In the genomic region with DNA sequence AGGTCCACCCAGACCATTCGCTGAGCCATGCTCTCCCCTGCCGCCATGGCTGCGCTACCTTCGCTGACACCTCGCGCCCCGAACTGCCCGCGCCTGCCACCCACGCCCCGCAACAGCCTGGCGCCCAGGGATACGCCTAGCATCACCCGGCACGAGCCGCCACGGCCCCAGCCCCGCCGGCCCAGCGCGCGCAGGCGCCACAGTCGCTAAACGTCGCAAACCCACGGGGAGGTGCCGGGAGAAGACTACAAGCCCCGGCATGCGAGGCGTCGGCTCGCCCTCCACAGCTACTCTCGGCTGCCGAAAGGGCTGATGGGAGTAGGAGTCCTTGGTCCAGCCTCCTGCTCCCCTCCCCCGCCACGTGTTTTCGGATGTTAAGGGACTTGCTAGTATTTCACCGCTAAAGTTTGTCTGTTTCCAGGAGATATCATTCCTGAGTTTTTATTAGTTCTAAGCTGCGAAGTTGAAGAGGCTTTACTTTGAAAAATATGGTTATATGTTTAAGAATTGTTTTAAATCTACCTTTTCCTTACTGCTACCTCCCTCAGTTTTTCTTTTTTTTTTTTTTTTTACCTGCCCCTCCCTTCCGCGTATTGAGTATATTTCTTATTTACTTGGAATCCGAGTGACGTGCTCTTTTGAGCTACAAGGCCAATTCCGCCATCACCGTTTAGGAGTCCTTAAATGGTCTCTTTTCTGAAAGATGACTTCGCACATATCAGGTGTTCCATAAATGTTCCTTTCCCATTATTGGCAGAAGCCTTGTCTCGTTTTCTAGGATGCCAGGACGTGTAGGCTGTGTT, we compare ENCODE assay signal across 8 mouse cellular contexts. TPM values are rescaled to one million over a fixed set of nuclear protein-coding genes. Genes with fewer than 3 reads are reported as not detected.
DNase-seq lines count a peak whose midpoint lies in the region; ATAC-seq and TF ChIP-seq lines count a peak whose summit lies in the region.

TSS of gene Rexo2 (minus strand) at position 213 of the 803 bp plus-strand sequence.

- TF ChIP-seq EP300 in heart, postnatal 0 days (IDR thresholded peaks at IDR 0.05; ENCODE audit: low read depth) = no peak

- DNase-seq in c-Kit-positive CD71-positive TER-119-positive erythroid progenitor cells, embryonic 14.5 days (ENCODE audit: low spot score) = peak; percentile 95
- peak; percentile 95 for DNase-seq in heart, postnatal 0 days (ENCODE audit: low spot score)
- DNase-seq in kidney, postnatal 4 days = peak; percentile 94 to 97

- H3K9me3 ChIP-seq in E14TG2a.4 (ENCODE audit: low read length) = no peaks in the 10 kb centered on the region
- no peaks in the 10 kb centered on the region for H3K9me3 ChIP-seq in forebrain, embryonic 12.5 days
- no peaks in the 10 kb centered on the region for H3K9me3 ChIP-seq in heart, postnatal 0 days (replicated peaks; ENCODE audit: control insufficient read depth, low read length)
- H3K9me3 ChIP-seq in liver, embryonic 16.5 days (replicated peaks; ENCODE audit: control insufficient read depth, low read length) = no peaks in the 10 kb centered on the region
- no peaks in the 10 kb centered on the region for H3K9me3 ChIP-seq in neural tube, embryonic 13.5 days

- H3K4me3 ChIP-seq in E14TG2a.4 (replicated peaks; ENCODE audit: low read length) = peak within 1 kb of the TSS; percentile 95
- peak within 1 kb of the TSS; percentile 81 for H3K4me3 ChIP-seq in forebrain, embryonic 12.5 days (replicated peaks)
- H3K4me3 ChIP-seq in heart, postnatal 0 days (ENCODE audit: low read depth, low read length) = peak within 1 kb of the TSS; percentile 71
- H3K4me3 ChIP-seq in liver, embryonic 16.5 days (ENCODE audit: low read depth, low read length) = peak within 1 kb of the TSS; percentile 85
- peak within 1 kb of the TSS; percentile 85 for H3K4me3 ChIP-seq in neural tube, embryonic 13.5 days
- peak within 1 kb of the TSS; percentile 96 for H3K4me3 ChIP-seq in testis, adult 2 months (ENCODE audit: control insufficient read depth, low read depth, low read length)

- TF ChIP-seq POLR2A in testis, adult 2 months (IDR thresholded peaks at IDR 0.05; ENCODE audit: control insufficient read depth, low read depth, low read length) = peak; percentile 41; the same call in 1 of the 2 replicates

- H3K36me3 ChIP-seq in E14TG2a.4 (ENCODE audit: insufficient read depth, low read length) = peaks cover 30% of the 10 kb centered on the region
- peaks cover 13% of the 10 kb centered on the region; the same call in 1 of the 2 replicates for H3K36me3 ChIP-seq in forebrain, embryonic 12.5 days (replicated peaks)
- H3K36me3 ChIP-seq in heart, postnatal 0 days (replicated peaks; ENCODE audit: control insufficient read depth, insufficient read depth, low read length) = peaks cover 16% of the 10 kb centered on the region
- no peaks in the 10 kb centered on the region for H3K36me3 ChIP-seq in liver, embryonic 16.5 days (ENCODE audit: control insufficient read depth, insufficient read depth)
- peaks cover 12% of the 10 kb centered on the region for H3K36me3 ChIP-seq in neural tube, embryonic 13.5 days
- H3K36me3 ChIP-seq in testis, adult 2 months (ENCODE audit: control insufficient read depth, insufficient read depth, low read length) = no peaks in the 10 kb centered on the region

- 2% methylated on average over 49 of the region's 49 CpGs for WGBS in forebrain, embryonic 12.5 days
- WGBS in heart, postnatal 0 days = under 1% methylated on average over 49 of the region's 49 CpGs
- 1% methylated on average over 49 of the region's 49 CpGs for WGBS in liver, embryonic 16.5 days (ENCODE audit: insufficient replicate concordance)
- WGBS in neural tube, embryonic 13.5 days = 1% methylated on average over 49 of the region's 49 CpGs

- H3K4me1 ChIP-seq in E14TG2a.4 (replicated peaks; ENCODE audit: low read depth, low read length) = peaks cover 22% of the 10 kb centered on the region
- H3K4me1 ChIP-seq in forebrain, embryonic 12.5 days = peaks cover 13% of the 10 kb centered on the region
- H3K4me1 ChIP-seq in heart, postnatal 0 days (ENCODE audit: control insufficient read depth, insufficient read depth) = peaks cover 12% of the 10 kb centered on the region
- H3K4me1 ChIP-seq in liver, embryonic 16.5 days (ENCODE audit: control insufficient read depth, low read depth, low read length) = peaks cover 14% of the 10 kb centered on the region
- peaks cover 16% of the 10 kb centered on the region for H3K4me1 ChIP-seq in neural tube, embryonic 13.5 days (replicated peaks)
- peaks cover 9% of the 10 kb centered on the region for H3K4me1 ChIP-seq in testis, adult 2 months (ENCODE audit: control insufficient read depth, insufficient read depth, low read length)

- ATAC-seq in forebrain, embryonic 12.5 days (ENCODE audit: low FRiP score) = peak; percentile 98
- peak; percentile 100 for ATAC-seq in heart, postnatal 0 days (ENCODE audit: insufficient read depth, low read depth)
- ATAC-seq in liver, embryonic 16.5 days (ENCODE audit: low read depth) = peak; percentile 99
- peak; percentile 99 for ATAC-seq in neural tube, embryonic 13.5 days (ENCODE audit: low read depth)

- H3K27me3 ChIP-seq in E14TG2a.4 (ENCODE audit: insufficient read depth, low read length) = peaks cover 6% of the 10 kb centered on the region; the same call in 1 of the 2 replicates
- no peaks in the 10 kb centered on the region for H3K27me3 ChIP-seq in forebrain, embryonic 12.5 days
- no peaks in the 10 kb centered on the region for H3K27me3 ChIP-seq in heart, postnatal 0 days (ENCODE audit: control insufficient read depth, insufficient read depth, low read length)
- no peaks in the 10 kb centered on the region for H3K27me3 ChIP-seq in liver, embryonic 16.5 days (ENCODE audit: control insufficient read depth, insufficient read depth, low read depth, low read length)
- peaks cover 8% of the 10 kb centered on the region for H3K27me3 ChIP-seq in neural tube, embryonic 13.5 days
- H3K27me3 ChIP-seq in testis, adult 2 months (ENCODE audit: control insufficient read depth, insufficient read depth, low read length) = no peaks in the 10 kb centered on the region

- peak within 1 kb of the TSS; percentile 80 for H3K9ac ChIP-seq in forebrain, embryonic 12.5 days
- peak within 1 kb of the TSS; percentile 58 for H3K9ac ChIP-seq in heart, postnatal 0 days (replicated peaks; ENCODE audit: low read depth, low read length)
- peak within 1 kb of the TSS; percentile 87 for H3K9ac ChIP-seq in liver, embryonic 16.5 days (ENCODE audit: low read depth, low read length)
- H3K9ac ChIP-seq in neural tube, embryonic 13.5 days = peak within 1 kb of the TSS; percentile 83

- TF ChIP-seq CTCF in E14TG2a.4 (conservative IDR thresholded peaks at IDR 0.05; ENCODE audit: low read length) = no peak
- no peak for TF ChIP-seq CTCF in heart, postnatal 0 days (IDR thresholded peaks at IDR 0.05; ENCODE audit: low read depth)
- TF ChIP-seq CTCF in testis, adult 2 months (IDR thresholded peaks at IDR 0.05; ENCODE audit: control insufficient read depth, insufficient read depth, insufficient replicate concordance, low read depth, low read length) = no peak

- peak within 1 kb of the TSS; percentile 83 for H3K4me2 ChIP-seq in forebrain, embryonic 12.5 days
- peak within 1 kb of the TSS; percentile 82 for H3K4me2 ChIP-seq in heart, postnatal 0 days (ENCODE audit: low read depth, low read length)
- peak within 1 kb of the TSS; percentile 98 for H3K4me2 ChIP-seq in liver, embryonic 16.5 days (ENCODE audit: low read depth, low read length)
- peak within 1 kb of the TSS; percentile 90 for H3K4me2 ChIP-seq in neural tube, embryonic 13.5 days

- no peak within 1 kb of the TSS for H3K27ac ChIP-seq in forebrain, embryonic 12.5 days
- H3K27ac ChIP-seq in heart, postnatal 0 days (ENCODE audit: low read depth) = peak within 1 kb of the TSS; percentile 2; the same call in 1 of the 2 replicates
- H3K27ac ChIP-seq in liver, embryonic 16.5 days (ENCODE audit: low read length) = peak within 1 kb of the TSS; percentile 70
- no peak within 1 kb of the TSS for H3K27ac ChIP-seq in neural tube, embryonic 13.5 days (replicated peaks)
- peak within 1 kb of the TSS; percentile 73 for H3K27ac ChIP-seq in testis, adult 2 months (ENCODE audit: control insufficient read depth, insufficient read depth, low read depth, low read length)

RNA-seq across cellular contexts. Expression of gene Rexo2, which starts in this region (rescaled TPM):
- polyA plus RNA-seq in forebrain, embryonic 12.5 days (2016; fragmentation: Nextera tagmentation; extraction: Ambion mirVana) = 95.8 and 107 TPM in 2 replicates
- 21.6 and 27.5 TPM in 2 replicates for total RNA-seq in heart, postnatal 0 days (2014; rRNA removed; ENCODE audit: low replicate concordance)
- polyA plus RNA-seq in heart, postnatal 0 days (2015; fragmentation: Nextera tagmentation; extraction: Ambion mirVana) = 90.4 and 93.9 TPM in 2 replicates
- 76.8 and 85.6 TPM in 2 replicates for polyA plus RNA-seq in liver, embryonic 16.5 days (2015; fragmentation: Nextera tagmentation; extraction: Ambion mirVana)
- 113 and 120 TPM in 2 replicates for polyA plus RNA-seq in neural tube, embryonic 13.5 days (2015; fragmentation: Nextera tagmentation; extraction: Ambion mirVana)
- polyA plus RNA-seq in testis, adult 2 months (2012; rRNA removed) = 45.6 and 50.7 TPM in 2 replicates

Comparison
In these comparisons a context has a peak if more than half of its experiments do, and no peak if none do; other contexts are left out.
1. H3K27ac ChIP-seq: peak in heart, postnatal 0 days (single experiment), liver, embryonic 16.5 days (single experiment) and testis, adult 2 months (single experiment); none in forebrain, embryonic 12.5 days (single experiment) and neural tube, embryonic 13.5 days (single experiment).
2. Peak in every context shown above with its lines, with median percentiles within 50 percentile points of each other: H3K4me3 ChIP-seq, DNase-seq, ATAC-seq, H3K4me2 ChIP-seq and H3K9ac ChIP-seq.